Mouse (Mus musculus): Measurements from ENCODE around the gene Lig1.

DNA sequence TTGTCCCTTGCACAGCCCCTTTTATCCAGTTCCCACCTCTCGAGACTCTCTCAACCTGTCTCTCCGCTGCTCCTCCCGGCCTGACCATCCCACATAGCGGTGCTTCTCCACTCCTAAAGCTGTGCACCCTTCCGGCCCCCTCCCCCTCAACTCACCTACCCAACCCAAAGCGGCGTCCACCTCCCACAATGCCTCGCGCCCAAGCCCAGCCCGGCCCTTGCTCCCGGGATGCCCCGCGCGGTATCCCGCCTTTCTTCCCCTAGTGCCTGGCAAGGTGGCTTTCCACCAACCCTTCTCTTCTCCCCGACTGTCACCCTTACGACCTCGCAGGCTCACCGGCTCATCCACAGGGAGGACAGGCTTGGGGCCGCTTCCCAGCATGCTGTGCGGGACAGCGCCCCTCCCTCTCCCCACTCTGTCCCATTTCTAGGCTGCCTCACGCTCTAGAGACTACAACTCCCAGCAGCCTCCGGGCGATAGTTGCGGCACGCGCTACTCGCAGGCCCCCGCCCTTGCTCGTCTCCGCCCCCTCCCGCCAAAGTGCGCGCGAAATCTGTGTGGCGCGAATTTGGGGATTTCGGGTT, 1.3 kb downstream of the Lig1 start, which contains the start of gene Zswim9:
- TF ChIP-seq GATA1 (IDR thresholded peaks at IDR 0.05; ENCODE audit: low read length) (no peak), TAL1 (IDR thresholded peaks at IDR 0.05; ENCODE audit: low read length) (no peak)
